Mouse (Mus musculus) T-cell, adult 2 months (primary cell): Measurements from ENCODE around the gene Vmn1r199.
"Not testable (repeated sequence)": the region's sequence is repeated elsewhere in the genome, so short reads cannot be mapped to it uniquely, and the experiment has no call there.

Source experiments
- DNase-seq: peaks from one replicate; pipeline ENCODE4 v3.0.0; 2022; ENCODE audit warnings: low spot score

Gene Vmn1r199

DNA sequence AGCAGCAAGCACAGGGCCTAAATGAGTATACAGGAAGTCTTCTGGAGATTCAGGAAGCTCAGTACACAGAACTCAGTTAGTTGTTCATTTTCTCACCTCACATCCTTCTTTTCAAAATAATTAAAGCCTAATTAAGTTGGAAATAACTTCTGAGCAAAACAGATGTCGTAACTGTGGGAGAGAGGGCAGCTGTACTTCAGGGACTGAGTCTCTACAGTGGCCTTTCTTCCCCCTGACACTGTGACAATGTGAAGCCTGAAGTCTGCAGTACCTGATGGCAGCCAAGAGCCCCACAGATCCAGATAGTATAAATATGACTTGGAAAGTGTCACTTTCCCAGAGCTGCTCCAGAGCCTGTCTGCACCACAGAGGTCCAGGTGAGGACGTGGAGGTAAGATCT is at the start of gene Vmn1r199:
Vmn1r199 (plus strand) TSS at position 301 of the 400 bp plus-strand sequence.
- DNase-seq, result no peak

GRCm38 (mm10) chr13:22333269-22333668 is 46.3 kb upstream of the Vmn1r199 start:
- no peak for DNase-seq

DNA sequence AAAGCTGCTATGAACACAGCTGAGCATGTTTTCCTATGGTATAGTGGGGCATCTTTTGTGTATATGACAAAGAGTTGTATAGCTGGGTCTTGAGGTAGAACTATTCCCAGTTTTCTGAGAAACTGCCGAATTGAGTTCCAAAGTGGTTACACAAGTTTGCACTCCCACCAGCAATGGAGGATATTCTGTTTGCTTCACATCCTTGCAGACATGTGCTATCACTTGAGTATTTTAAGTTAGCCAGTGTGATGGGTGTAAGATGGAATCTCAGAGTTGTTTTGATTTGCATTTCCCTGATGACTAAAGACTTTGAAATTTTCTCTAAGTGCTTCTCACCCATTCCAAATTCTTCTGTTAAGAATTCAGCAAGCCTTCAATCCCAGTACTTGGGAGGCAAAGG is 44.1 kb upstream of the Vmn1r199 start:
- no peak for DNase-seq

DNA sequence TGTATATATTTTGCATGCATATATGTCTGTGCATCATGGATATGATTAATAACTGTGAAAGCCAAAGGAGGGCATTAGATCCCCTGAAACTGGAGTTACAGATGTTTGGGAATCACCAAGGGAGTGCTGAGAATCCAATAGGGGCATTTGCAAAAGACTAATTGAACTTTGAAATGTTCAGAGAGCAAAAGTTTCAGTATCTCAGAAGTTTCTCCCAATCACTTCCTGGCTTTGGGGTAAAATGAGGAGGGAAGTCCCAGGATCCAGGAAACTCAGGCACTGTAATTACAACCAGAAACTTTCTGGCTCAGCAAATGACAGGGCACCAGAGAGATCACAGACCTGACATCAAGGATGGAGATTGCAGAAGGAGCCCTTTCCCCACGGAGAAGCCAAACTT is 29.6 kb upstream of the Vmn1r199 start, which contains the start of gene Vmn1r198:
Vmn1r198 (plus strand) TSS at position 301 of the 400 bp plus-strand sequence.
- no peak for DNase-seq

DNA sequence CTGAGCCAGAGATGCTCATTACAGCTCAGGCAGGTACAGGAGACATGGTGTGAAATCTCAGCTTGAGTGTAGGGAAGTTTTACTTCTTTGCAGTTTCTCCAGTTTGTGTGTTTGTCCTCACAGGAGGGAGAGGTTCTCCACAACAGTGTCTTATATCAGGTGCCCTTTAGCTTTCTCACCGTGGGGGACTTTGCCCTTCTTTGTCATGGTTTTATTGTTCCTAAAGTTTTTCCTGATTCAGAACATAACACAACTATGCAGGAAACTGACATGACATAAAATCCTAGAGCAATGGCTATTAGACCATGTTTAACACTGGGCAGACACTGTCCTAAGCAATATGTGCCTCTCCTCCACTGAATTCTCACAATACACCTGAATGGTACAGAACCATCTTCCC is 28.8 kb upstream of the Vmn1r199 start:
- no peak for DNase-seq

DNA sequence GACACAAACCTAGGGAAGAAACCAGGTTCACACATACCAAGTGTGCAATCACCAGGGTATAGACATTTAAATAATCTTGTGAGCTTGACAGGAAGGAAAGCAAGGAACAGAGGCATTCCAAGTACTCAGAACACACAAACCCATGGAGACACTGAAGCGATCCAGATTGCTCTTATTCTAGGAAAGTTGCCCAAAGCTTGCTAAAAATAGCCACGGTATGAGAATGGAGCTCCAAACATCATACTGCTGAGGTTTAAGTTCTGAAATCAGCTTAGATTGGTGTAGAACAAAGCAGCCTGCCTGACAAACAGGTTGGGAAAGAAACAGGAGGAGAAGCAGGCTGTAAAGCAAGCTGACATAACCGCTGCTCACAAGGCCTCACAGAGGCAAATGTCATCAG is 1.5 kb downstream of the Vmn1r199 start:
- not testable (repeated sequence) for DNase-seq

GRCm38 (mm10) chr13:22383401-22383800 is 3.8 kb downstream of the Vmn1r199 start:
- no peak for DNase-seq

DNA sequence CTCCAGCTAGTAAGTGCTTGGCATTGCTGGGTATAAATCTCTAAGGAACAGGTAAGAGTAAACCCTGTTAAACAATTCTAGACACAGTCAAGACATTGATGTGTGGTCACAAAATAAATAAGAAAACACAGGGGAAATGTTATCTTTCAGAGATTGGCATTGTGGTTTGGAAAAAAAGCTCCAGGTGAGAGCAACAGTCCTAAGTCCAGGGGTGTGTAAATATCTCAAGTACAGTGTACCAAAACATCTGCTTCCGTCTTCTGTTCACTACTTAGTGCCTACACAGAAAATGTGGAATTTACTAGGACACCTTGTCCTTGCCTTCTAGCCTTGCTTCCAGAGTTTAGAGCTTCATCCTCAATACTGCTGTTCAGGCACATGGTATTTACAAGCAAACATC is 7.4 kb downstream of the Vmn1r199 start:
- no peak for DNase-seq

DNA sequence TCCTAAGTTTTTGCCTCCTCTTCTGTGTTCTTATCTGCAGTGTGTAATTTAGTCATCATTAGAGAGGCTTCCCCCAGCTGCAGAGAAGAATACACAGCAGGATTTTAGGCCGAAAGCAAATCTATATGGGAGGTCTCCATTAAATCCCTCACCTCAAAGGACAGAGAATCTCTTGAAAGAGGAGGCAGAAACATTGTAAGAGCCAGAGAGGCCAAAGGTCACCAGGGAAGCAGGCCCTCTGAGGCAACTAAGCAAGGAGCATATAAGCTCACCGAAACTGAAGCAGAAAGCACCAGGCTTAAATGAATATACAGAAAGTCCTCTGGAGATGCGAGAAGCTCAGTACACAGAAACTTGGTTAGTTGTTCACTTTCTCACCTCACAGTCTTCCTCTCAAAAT is 10.5 kb downstream of the Vmn1r199 start, which contains the start of gene Vmn1r200:
Vmn1r200 (plus strand) TSS at position 301 of the 400 bp plus-strand sequence.
- no peak for DNase-seq

DNA sequence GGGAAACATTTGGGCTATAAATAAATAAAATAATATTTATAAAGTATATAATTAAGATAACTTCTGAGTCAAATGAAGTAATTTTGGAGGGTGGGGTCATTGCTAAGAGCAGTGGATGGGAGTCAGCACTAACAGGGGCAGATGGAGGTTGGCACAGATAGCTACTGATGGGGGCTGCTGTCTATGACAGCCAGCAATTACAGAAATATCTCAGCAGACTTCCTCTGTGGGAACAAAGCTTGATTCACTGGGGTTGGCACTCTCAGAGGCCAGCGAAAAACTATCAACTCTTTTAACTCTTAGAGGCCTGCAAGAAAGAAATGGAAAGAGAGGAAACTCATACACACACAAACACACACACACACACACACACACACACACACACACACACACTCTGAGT is 23.4 kb downstream of the Vmn1r199 start:
- no peak for DNase-seq
